Mouse (Mus musculus): ENCODE measurements around the gene Atg4d.

DNA sequence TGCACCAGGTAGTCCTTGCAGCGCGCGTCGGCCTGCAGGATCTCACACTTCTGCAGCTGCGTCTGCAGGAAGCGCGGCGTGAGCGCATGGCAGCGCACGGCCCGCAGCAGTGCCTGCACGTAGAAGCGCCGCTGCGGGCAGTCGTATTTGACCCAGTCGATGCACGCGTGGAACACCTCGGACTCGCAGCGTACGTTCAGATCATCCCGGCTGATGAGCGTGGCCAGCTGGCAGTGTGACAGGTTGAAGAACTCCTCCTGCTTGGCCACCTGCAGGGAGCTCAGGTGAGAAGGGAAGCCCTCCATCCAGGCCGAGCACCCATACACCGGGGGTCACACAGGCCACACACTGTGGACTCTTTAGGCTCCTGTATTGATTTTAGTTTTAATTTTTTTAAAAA, 31.3 kb upstream of the Atg4d start:
- no peak for TF ChIP-seq CTCF (IDR thresholded peaks at IDR 0.05; ENCODE audit: control insufficient read depth, insufficient read depth, insufficient read length)
- no peak for TF ChIP-seq USF1 (IDR thresholded peaks at IDR 0.05; ENCODE audit: low read depth)
- no peak for TF ChIP-seq MAX (IDR thresholded peaks at IDR 0.05)
- no peak for TF ChIP-seq MYOG (IDR thresholded peaks at IDR 0.05; ENCODE audit: control insufficient read depth, extremely low read depth, insufficient read length)
- TF ChIP-seq CEBPB (IDR thresholded peaks at IDR 0.05; ENCODE audit: low read depth): no peak

All from C2C12 (cell line).